Mouse (Mus musculus): Measurements from ENCODE around the gene H2-Ab1.

Gene H2-Ab1

DNA sequence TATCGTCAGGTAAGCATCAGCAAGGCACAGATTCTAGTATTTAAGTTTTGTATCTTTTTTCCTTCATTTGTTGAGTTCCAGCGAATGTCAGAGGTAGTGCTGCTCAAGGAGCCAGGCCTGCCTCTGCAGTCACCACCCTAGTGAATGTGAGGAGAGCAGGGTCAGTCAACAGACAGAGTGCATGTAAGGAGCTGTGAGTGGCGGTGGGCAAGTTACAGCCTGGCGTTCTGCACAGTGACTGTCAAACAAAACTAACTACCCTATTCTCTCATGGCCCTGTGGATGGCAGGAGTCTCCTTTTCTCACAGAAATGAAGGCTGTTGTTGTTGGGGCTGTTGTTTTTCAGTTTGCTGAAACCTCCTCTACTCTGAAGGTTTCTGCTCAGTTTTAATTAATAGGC, 27.9 kb downstream of the H2-Ab1 start:
- DNase-seq (ENCODE audit: low read depth, low spot score): no peak

DNA sequence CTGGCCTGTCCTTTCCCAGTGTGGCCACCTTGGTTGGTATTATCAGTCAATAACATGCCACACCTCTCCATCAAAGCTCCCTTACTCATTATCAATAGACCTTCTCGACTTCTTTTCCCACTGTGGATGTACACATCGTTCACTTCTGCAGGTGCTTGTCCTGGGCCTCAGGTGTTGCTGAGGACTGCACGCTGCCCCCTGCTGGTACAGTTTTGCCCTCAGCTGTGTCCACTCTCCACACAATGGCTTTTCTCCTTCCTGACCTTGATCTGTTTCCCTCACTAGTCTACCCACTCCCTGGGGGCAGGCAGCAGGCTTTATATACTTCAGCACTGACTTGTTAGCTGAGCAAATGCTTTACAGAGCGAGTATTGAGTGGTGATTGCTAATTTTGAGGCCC, 28.4 kb downstream of the H2-Ab1 start:
- no peak for DNase-seq (ENCODE audit: low read depth, low spot score)

DNA sequence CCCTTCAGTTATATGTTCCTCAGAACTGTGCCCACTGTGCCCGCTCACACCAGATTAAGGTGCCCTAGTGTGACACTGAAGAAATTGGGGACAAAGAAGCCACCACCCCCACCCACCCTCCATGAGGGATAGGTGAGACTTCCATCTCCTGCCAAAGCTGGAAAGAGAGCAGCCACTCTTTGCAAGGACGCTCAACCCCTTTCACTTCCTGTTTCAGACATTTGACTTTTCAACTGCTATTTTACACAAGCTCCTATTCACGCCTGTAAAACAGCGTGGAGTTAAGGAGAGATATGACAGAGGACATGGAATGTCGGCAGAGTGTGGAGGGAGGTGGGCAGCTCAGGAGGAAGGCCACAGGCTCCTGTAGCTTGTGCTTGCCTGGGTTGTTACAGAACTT, 29.0 kb downstream of the H2-Ab1 start:
- DNase-seq (ENCODE audit: low read depth, low spot score): no peak

DNA sequence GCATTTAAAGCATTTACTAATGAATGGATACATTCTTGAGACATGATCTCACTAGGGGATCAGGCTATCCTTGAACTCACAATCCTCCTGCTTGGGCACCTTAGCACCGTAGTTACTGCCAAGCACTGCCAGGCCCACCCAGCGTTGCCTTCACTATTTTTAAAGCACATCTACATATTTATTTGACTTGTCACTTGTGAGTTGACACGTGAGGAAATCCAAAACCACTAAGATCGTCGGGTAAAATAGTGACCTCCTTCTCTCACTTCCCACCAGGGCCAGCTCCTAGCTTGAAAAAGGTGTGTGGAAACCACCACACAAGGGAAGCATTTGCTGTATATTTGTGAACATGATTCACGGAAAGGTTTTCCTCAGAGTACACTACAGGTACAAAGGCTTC, 29.5 kb downstream of the H2-Ab1 start:
- DNase-seq (ENCODE audit: low read depth, low spot score): no peak

DNA sequence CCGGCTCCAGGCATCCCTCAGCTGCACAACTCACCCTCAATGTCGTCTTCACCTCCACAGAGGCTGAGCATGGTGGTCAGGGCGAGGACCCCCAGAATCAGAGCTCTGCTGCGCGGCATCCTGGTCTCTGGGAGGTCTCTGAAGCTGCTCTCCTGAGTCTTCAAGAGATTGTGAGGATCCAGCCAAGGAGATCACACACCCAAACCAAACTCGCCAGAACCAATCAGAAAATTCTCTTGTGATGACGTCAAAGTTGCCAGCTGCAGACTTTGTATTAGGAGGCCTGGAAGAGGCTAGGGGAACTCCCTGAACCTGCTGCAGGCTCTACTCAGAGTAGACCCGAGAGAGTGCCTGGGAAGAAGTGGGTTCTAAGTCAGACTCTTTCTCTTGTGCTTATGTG, 30.2 kb downstream of the H2-Ab1 start, which contains the start of gene H2-Aa:
H2-Aa (minus strand) TSS at position 176 of the 400 bp plus-strand sequence.
- no peak for DNase-seq (ENCODE audit: low read depth, low spot score)

DNA sequence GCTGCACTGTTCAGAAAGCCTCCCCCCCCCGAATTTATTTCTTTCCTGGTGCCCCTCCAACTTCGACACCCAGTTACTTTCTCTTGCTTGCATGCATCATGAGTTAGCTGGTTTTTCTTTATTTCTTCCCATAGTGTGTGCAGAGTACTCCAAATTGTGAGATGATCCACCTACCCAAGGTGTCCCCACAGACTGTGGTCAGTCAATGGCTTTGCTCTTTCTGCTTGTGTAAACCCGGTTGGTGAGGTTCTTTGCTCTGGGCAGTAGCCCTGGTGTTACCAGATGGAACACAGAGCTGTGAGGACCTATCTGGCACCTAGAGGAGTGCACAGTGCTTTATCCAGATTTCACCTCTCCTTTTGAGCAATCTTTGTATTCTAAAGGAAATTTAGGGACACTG, 30.6 kb downstream of the H2-Ab1 start:
- no peak for DNase-seq (ENCODE audit: low read depth, low spot score)

DNA sequence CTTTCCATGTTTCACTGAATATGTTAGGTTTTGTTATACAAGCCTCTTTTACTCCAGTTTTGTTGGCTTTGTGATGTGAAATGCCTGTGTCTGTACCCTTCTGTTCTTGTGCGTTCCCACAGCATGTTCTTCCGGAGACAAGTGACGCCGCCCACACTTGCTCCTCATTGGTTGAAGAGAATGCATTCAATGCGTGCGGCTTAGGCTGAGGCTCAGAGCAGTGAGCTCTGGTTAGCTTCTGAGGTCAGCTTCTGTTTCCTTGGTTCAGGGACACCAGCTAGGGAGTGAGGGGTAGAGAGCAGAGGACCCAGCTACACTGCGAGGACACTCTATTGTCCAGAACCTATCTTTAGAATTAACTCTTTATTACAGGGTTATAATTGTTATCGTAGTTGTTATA, 34.1 kb downstream of the H2-Ab1 start:
- no peak for DNase-seq (ENCODE audit: low read depth, low spot score)

DNA sequence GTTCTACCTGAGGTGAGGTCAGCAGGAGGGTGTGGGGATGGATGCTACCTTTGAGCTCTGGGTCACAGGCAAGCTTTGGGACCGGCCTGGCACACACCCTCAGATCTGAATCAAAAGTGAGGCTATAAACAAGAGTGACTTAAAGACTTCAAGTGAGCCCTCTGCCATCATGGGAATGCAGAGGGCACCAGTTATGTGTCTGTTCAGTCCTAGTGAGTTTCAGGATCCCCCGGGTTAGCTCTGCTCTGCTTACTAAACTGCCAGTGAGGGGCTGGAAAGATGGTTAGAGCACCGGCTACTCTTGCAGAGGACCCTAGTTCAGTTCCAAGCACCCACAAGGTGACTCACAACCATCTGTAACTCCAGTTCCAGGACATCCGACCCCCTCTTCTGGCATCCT, 35.1 kb downstream of the H2-Ab1 start:
- no peak for DNase-seq (ENCODE audit: low read depth, low spot score)

DNA sequence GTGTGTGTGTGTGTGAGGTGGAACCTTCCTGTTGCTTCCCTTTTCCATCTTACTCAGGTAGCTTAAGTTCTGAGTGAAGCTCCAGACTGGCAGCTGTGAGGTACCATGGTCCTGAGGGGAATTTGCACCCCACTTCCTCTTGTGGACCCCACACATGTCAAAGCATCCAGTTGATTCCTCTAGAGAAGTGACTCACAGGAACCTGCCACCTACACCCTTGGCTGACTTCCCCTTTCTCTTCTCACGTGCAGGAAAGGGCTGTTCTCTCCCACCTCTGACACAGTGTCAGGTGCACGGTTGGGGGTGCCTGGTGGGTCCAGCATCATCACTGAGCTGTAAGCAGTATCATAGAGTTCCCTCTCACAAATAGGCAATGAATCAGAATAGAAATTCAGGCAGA, 36.0 kb downstream of the H2-Ab1 start:
- DNase-seq (ENCODE audit: low read depth, low spot score): no peak

DNA sequence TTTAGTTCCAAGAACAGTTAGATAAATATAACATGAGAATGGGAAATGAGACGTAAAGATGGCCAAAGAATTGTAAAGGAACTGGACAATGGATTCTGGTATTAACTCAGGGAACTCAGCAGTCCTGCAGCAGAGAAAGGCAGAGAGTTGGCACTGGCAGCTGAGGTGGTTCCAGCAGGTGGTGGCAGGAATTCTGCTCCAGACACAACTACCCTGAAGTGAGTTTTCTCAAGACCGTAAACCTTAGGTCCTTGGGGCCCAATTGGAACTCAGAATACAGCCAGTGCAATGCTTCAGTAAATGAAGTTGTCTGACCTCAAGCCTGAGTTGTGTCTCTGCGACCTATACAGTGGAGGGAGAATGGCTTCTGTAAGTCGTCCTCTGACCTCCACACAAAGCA, 36.8 kb downstream of the H2-Ab1 start:
- no peak for DNase-seq (ENCODE audit: low read depth, low spot score)

DNA sequence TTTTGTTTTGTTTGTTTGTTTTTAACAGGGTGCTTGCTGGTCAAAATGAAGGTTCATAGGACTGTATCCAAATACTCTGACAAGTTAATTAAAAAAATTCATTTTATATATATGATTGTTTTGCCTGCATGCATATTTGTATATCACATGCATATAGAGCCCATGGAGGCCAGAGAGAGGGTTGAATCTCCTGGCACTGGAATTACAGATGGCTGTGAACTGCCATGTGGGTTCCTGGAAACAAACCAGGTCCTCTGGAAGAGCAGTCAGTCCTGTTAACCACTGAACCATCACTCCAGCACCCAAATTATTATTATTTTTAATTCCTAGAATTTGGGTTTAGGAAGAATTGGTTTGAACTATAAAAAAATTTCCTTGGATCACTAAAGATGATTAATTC, 37.8 kb downstream of the H2-Ab1 start:
- DNase-seq (ENCODE audit: low read depth, low spot score): no peak

DNA sequence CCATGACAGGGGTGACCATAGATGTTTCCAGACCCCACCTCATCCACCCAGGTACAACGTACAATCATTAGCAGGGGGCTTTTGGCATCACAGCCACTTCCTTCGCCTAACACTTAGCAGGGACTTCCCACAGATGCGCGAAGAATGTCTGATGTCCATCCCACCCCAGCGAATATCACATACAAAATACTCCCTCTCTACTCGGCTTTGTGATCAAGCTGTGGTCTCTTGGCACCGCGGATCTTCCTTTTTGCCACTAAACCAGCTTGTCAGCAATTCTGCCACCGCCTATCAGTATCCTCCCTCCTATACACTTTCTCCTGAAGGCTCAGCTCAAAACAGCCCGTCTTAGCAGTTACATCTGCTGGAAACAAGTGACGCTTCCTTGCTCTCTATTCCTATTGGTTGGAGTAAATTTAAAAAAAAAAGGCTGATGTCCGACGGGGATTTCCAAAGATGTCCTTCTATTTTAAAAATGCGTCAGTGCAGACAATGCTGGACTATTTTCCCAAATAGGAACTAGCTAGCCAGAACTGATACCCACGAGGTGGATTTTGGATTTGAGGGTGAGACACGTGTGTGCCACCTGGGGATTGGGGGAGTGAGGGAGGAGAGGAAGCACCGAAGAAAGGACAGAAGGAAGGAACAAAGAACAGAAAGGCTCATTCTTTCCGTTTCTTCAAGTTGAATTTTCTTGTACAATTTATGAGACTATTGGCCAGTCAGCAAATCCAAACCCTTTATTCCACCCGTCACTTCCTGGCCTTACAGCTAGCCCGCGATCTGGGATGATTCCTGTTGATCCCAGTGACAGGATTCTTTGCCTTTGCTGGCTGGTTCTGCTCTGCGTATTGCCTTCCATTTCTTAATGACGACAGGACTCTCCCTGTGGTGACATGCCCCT, 38.7 kb downstream of the H2-Ab1 start:
- no peak for DNase-seq (ENCODE audit: low read depth, low spot score)

DNA sequence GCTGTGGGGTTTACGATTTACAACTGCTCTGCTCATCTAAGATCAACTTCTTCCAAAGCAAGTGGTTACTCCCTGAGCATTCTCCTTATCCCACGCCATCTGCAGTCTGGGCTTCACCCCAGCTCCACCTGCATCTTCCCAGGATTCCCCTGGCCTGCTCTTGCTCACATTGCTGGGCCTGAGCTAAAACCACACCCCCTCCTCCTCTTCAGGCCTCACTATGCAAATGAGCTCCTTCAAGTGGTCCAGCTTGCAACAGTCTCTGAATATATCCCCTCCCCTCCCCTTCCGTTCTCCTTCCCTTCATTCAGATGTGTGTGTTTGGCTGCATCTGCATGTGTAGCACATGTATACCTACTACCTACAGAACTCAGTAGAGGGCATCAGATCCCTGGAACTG, 41.9 kb downstream of the H2-Ab1 start:
- DNase-seq (ENCODE audit: low read depth, low spot score): no peak

DNA sequence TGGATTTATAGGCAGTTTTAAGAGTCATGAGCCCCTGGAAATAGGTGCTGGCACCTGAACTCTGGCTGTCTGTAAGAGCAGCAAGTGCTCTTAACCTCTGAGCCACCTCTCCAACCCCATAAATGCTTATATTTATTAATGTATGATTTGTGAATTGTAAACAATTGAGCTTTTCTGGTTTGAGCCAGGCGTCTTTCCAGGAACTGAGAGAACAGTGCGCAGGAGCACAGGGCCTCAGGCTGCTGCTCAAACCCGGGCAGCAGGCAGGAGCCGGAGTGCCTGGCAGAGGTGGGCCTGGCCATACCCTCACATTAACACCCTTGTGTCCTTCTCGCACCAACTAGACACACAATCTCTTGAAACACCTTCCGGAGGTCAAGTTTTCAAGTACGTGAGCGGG, 42.6 kb downstream of the H2-Ab1 start:
- DNase-seq (ENCODE audit: low read depth, low spot score): no peak

DNA sequence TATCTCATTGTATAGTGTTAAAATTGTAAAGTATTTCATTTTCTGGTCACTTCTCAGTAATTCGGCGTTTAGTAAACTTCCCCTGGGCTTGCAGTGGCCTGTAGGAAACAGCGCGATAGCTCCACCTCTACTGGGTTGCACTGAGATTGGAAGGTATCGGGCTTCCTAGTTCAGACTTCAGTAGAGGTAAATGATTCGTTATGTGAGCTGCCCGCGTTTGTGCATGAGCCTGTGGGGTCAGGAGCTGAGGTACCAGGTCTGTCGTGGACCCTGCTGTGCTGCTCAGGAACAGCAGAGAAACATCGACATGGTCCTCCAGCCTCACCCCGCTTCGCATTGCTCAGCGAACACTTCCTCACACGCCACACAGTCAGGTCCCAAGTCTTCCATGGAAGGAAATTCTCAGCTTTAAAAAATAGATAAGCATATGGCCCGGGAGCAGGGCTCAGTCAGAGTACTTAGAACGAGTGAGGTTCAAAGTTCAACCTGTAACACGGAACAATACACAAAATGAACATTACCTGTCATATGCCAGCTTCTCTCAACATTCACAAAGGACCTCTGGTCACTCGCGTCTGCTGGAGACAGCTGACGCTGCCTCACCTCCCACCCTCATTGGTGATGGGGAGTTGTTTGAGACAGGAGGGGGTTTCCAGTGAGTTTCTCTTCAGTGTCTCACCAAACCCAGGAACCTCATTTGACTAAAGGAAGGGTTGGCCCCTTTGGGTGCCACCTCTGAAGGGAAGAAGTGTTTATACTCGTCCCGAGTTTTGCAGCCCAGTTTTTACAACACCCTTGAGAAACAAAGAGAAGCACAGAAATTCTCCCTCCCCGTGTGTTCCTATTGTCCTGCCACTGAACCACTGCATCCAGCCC, 43.4 kb downstream of the H2-Ab1 start:
- DNase-seq (ENCODE audit: low read depth, low spot score): no peak

DNA sequence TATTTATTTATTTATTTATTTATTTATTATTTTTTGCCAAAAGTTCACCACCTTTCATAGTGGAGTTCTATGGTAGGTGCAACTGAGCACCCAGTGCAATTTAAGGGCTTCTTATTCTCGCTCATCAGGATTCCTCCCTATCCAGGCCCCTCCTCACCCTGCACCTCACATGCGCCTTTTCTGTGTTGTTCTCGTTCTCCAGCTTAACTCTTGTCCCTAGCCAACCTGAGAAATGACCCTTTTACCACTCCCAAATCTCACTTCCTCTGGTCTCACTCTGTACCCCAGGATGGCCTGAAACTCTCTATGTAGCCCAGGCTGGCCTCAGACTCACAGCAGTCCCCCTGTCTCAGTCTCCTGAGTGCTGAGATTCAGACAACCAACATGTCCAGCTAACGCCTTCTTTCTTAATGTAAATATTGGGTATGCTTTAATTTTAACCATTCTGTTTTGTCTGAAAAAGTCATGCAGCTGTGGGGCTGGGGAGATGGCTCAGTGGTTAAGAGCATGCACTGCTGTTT, 44.2 kb downstream of the H2-Ab1 start:
- DNase-seq (ENCODE audit: low read depth, low spot score): no peak

DNA sequence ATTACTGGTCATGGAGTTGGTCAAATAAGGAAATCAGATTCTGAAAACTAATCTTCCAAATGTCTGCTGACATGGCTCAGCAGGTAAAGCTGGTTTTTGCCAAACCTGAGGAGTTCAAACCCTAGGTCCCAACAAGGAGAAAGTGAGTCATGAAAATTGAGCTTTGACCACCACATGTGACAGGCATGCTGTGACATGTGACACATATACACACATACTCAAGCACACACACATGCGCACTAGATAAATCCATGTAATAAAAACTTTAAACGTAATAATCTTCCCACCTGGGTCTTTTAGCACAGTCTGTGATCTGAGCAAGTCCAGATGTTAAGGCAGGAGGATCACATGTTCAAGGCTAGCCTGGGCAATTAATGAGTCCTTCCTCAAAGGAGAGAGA, 46.3 kb downstream of the H2-Ab1 start:
- DNase-seq (ENCODE audit: low read depth, low spot score): no peak

DNA sequence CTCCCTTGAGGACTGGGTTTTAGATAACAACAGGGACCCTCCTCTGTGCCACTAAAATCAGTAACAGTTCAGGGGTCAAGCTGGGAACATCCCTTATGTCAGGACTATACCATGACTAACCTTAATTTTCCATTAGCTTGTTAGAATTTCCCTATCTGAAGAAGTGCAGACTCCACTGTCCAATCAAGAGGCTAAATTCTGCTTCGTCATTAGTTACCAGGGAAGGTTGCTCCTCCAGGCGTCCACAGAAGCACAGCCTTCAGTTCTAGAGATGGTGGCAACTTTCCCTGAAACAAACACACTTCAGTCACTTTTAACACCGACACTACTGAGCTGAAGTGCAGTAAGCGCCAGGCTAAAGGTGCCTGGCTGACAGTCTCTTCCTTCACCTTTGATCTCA, 47.3 kb downstream of the H2-Ab1 start:
- DNase-seq (ENCODE audit: low read depth, low spot score): no peak

DNA sequence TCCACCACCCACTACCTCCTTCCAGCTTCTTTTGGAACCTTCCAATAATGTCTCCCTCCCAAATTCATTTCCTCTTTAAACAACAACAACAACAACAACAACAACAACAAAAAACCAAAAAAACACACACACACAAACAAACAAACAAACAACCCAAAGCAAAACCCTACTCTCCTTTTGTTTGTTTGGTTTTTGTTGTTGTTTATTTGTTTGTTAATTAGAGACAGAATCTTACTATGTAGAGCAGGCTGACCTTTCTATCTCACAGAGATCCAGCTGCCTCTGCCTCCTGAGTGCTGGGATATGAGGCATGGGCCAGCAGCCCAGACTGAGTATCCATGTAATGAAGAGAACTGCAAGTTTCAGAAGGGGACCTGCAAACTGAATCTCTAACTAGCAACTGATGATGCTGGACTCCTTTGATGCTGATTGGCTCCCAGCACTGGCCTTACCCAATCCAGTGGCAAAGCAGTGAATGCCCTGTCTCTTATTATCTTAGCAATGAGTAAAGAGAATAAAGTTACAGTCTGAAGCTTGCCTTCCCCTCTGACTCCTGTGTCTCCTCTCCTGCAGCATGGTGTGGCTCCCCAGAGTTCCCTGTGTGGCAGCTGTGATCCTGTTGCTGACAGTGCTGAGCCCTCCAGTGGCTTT, 48.0 kb downstream of the H2-Ab1 start, which contains the start of gene H2-Eb1:
H2-Eb1 (plus strand) TSS at position 488 of the 651 bp plus-strand sequence.
- no peak for DNase-seq (ENCODE audit: low read depth, low spot score)

DNA sequence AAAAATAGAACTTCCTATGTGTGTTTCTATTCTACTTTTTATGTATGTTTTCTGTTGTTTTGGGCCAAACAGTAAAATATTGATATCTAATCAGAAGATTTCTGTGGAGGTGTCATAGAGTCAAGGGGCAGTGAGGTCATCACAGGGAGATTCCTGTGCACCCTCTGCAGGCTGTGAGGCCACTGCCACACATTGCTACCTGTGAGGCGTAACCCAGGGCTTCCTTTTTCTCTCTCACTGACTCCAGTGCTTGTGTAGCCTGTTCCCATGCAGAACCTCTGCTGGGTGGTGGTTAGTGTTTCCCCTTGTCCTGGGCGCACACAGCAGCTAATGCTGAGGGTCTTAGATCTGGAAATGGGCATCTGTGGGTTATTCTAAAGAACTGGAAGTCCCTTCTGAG, 48.9 kb downstream of the H2-Ab1 start:
- DNase-seq (ENCODE audit: low read depth, low spot score): no peak

DNA sequence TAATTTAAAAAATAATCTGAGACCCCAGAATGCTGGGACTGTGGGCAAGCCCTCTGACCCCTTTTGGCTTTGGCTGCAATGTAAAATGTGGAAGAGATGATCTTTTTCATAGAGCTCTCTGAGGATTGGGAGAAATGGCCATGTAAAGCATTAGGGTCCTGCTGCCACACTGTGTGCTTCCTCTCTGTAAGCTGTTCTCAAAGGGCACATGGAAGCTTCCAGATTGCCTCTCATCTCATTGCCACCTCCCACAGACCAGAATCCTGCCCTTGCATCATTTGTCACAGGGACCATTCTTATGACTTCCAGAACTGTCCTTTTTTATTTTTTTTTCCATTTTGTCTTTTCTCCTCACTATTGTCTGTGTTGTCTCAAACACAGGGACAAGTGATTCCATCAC, 49.7 kb downstream of the H2-Ab1 start:
- no peak for DNase-seq (ENCODE audit: low read depth, low spot score)

DNA sequence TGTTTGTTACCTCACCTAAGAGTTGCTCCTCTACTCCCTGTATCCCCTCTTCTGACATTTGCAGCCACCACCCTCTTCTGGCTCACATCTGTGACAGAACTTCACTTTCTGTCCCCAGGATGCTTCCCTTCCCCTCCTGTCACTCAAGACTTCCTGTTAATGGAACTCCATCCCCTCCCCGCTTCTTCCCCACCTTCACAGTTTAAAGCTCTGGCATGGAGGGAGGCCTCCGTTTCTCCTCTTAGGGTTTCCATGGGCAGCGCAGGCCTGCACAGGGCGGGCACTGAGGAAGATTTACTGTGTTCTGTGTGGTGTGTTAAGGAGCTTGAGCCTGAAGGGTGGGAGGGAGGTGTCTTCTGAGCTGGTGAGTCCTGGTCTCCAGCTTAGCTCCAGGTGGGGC, 50.7 kb downstream of the H2-Ab1 start:
- no peak for DNase-seq (ENCODE audit: low read depth, low spot score)
